Mouse (Mus musculus): ENCODE measurements around the gene Slc22a18. TPM values are rescaled to one million over a fixed set of nuclear protein-coding genes. Genes with fewer than 3 reads are reported as not detected.
A peak's percentile ranks its signal among the peaks of the same experiment; 100 is the strongest.
"Not testable (repeated sequence)": the region's sequence is repeated elsewhere in the genome, so short reads cannot be mapped to it uniquely, and the experiment has no call there.

The Slc22a18 gene
- polyA plus RNA-seq, 1 experiment: 17.8 TPM

GRCm38 (mm10) chr7:143502418-143503200, 29.1 kb downstream of the Slc22a18 start, which contains the start of gene Phlda2:
Gene Phlda2 (minus strand): TSS chr7:143503150.
- DNase-seq (ENCODE audit: low spot score): peak; percentile 56

GRCm38 (mm10) chr7:143503926-143504325, 30.4 kb downstream of the Slc22a18 start:
- DNase-seq (ENCODE audit: low spot score): no peak

- DNase-seq (ENCODE audit: low spot score): no peak
Observed at GRCm38 (mm10) chr7:143505411-143505810, 31.9 kb downstream of the Slc22a18 start.

GRCm38 (mm10) chr7:143505823-143506222, 32.3 kb downstream of the Slc22a18 start:
- peak; percentile 56 for DNase-seq (ENCODE audit: low spot score)

- DNase-seq (ENCODE audit: low spot score): no peak
Observed at GRCm38 (mm10) chr7:143506271-143506670, 32.7 kb downstream of the Slc22a18 start.

GRCm38 (mm10) chr7:143506675-143507074, 33.1 kb downstream of the Slc22a18 start:
- no peak for DNase-seq (ENCODE audit: low spot score)

GRCm38 (mm10) chr7:143509566-143509965, 36.0 kb downstream of the Slc22a18 start:
- no peak for DNase-seq (ENCODE audit: low spot score)

- DNase-seq (ENCODE audit: low spot score): no peak
Observed at GRCm38 (mm10) chr7:143510593-143511334, 37.2 kb downstream of the Slc22a18 start.

- no peak for DNase-seq (ENCODE audit: low spot score)
Observed at GRCm38 (mm10) chr7:143511335-143511712, 37.8 kb downstream of the Slc22a18 start.

- DNase-seq (ENCODE audit: low spot score): no peak
Observed at GRCm38 (mm10) chr7:143513763-143514415, 40.4 kb downstream of the Slc22a18 start.

GRCm38 (mm10) chr7:143514416-143514768, 40.9 kb downstream of the Slc22a18 start:
- DNase-seq (ENCODE audit: low spot score): no peak

GRCm38 (mm10) chr7:143519333-143519732, 45.8 kb downstream of the Slc22a18 start:
- DNase-seq (ENCODE audit: low spot score): no peak

- no peak for DNase-seq (ENCODE audit: low spot score)
Observed at GRCm38 (mm10) chr7:143532410-143532809, 58.9 kb downstream of the Slc22a18 start.

GRCm38 (mm10) chr7:143533284-143533683, 59.7 kb downstream of the Slc22a18 start:
- DNase-seq (ENCODE audit: low spot score): no peak

- no peak for DNase-seq (ENCODE audit: low spot score)
Observed at GRCm38 (mm10) chr7:143536251-143536650, 62.7 kb downstream of the Slc22a18 start.

GRCm38 (mm10) chr7:143538229-143538628, 64.7 kb downstream of the Slc22a18 start:
- not testable (repeated sequence) for DNase-seq (ENCODE audit: low spot score)

GRCm38 (mm10) chr7:143538671-143539070, 65.1 kb downstream of the Slc22a18 start:
- DNase-seq (ENCODE audit: low spot score): no peak

GRCm38 (mm10) chr7:143544368-143544767, 70.8 kb downstream of the Slc22a18 start:
- DNase-seq (ENCODE audit: low spot score): no peak

- DNase-seq (ENCODE audit: low spot score): no peak
Observed at GRCm38 (mm10) chr7:143546554-143546953, 73.0 kb downstream of the Slc22a18 start.

GRCm38 (mm10) chr7:143548231-143548961, 74.9 kb downstream of the Slc22a18 start:
- no peak for DNase-seq (ENCODE audit: low spot score)
